Mouse (Mus musculus) bone marrow macrophage, adult 2 months (primary cell): ENCODE measurements at regions not wholly inside any gene's neighbourhood (a gene's known extent, or its start where the extent isn't known, plus 50 kb on each side); places are given as distances from the start of the nearest gene placed in this dataset.

ENCODE experiments used
- CTCF ChIP-seq: IDR thresholded peaks from 2 replicates; pipeline ENCODE4 v1.5.1; 2012; ENCODE audit warnings: low read depth, mild to moderate bottlenecking, low read length, moderate library complexity
- POLR2A ChIP-seq: IDR thresholded peaks from 2 replicates; pipeline ENCODE4 v1.6.1; 2012; ENCODE audit warnings: mild to moderate bottlenecking, low read depth, low read length, borderline replicate concordance

DNA sequence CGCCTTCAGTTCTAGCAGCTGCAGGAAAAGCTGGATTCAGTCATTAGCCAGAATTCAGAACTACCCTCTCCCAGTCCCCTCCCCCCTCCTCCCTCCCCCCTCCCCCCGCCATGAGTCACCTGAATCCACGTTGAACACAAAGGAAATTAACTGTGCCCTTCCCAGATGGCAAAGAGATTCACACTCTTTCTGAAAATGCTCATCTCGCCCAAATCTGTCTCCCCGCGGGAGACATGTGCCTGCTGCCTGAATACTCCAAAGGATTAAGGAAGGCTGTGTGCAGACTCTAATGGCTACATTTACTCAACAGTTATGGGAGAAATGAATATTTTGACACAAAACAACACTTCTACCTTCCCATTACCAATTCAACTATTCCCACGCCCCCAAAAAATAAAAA, 356.9 kb upstream of the Jmjd1c start:
- TF ChIP-seq CTCF (no peak), POLR2A (no peak)
